Mouse (Mus musculus) T-helper 2 cell (primary cell): ENCODE data around the gene Otulin.

Experiments used
- in situ Hi-C: fragments of 300-600 bp; cut with MboI, MseI; formaldehyde crosslinking; loops from one replicate; pipeline ENCODE4 v1.15.1; 2025; ENCODE audit warnings: high pct_unique_total_duplicates

The Otulin gene

GRCm38 (mm10) chr15:27583042-27583441, 47.5 kb downstream of the Otulin start:
- in situ Hi-C loops, result loop anchor here (5.0 to 10.0 kb wide), 2 partner anchors 118 to 266 kb away; partner anchors contain the start of gene Ank

- in situ Hi-C loops, result loop anchor here (5.0 to 10.0 kb wide), 2 partner anchors 118 to 265 kb away; partner anchors contain the start of gene Ank
These were observed 48.1 kb downstream of the Otulin start for GRCm38 (mm10) chr15:27582428-27582827.

DNA sequence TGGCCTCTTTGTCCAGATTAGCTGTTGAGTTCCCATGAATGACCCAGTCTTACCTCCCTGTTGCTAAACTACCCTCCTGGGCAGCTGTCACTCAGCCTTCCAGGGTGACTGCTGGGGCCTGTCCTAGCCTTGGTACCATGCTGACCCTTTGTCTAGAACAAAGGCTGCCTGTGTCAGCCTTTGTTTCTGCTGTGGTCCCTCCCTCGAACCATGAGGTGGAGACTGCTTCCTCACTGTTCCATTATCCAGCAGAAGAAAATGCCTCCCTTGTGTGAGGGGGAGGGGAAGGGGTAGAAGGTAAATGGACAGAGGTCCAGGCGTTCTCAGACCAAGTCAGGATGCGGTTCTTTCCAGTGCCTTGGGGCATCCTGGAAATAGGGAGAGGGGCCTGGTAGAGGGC, 48.9 kb downstream of the Otulin start:
- in situ Hi-C loops, result loop anchor here (5.0 to 10.0 kb wide), 2 partner anchors 117 to 264 kb away; partner anchors contain the start of gene Ank

GRCm38 (mm10) chr15:27580771-27581170, 49.7 kb downstream of the Otulin start:
- in situ Hi-C loops, result loop anchor here (5.0 to 10.0 kb wide), 2 partner anchors 116 to 263 kb away; partner anchors contain the start of gene Ank

DNA sequence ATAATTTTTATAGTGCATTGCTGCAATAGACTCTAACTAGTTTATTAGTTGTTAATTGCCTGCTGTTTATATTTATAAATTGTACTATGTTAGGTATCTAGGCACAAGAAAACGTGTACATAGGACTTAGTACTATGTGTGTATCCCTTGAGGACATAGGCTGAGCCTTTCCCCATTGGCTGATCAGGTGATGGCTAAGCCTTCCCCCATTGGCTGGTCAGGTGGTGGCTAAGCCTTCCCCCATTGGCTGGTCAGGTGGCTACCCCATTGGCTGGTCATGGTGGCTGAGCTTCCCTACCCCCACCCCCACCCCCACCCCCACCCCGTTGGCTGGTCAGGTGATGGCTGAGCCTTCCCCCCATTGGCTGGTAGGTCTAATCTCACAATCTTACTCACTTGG, 50.6 kb downstream of the Otulin start:
- in situ Hi-C loops, result loop anchor here (5.0 to 10.0 kb wide), 2 partner anchors 115 to 263 kb away; partner anchors contain the start of gene Ank

DNA sequence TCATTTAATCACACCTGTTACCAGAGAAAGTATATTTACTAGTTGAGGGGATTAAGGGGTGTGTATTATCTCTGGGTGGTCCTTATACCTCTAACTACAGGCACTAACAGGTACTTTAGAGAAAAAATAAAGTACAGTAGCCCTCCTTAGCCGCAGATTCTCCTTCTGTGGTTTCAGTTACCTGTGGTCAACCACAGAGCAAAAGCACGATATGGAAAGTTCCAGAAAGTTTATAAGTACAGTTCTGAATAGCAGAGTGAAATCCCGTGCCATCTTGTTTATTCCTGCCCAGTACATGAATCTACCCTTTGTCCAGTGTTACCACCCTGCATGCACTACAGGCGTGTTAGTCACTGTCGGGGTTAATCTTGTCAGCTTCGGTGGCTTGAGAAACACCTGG, 51.6 kb downstream of the Otulin start:
- in situ Hi-C loops, result no loop called here

GRCm38 (mm10) chr15:27577915-27578780, 52.3 kb downstream of the Otulin start:
- in situ Hi-C loops, result no loop called here

- in situ Hi-C loops, result no loop called here
These were observed 53.6 kb downstream of the Otulin start for GRCm38 (mm10) chr15:27576886-27577285.

- in situ Hi-C loops, result no loop called here
These were observed 54.6 kb downstream of the Otulin start for GRCm38 (mm10) chr15:27575932-27576331.

DNA sequence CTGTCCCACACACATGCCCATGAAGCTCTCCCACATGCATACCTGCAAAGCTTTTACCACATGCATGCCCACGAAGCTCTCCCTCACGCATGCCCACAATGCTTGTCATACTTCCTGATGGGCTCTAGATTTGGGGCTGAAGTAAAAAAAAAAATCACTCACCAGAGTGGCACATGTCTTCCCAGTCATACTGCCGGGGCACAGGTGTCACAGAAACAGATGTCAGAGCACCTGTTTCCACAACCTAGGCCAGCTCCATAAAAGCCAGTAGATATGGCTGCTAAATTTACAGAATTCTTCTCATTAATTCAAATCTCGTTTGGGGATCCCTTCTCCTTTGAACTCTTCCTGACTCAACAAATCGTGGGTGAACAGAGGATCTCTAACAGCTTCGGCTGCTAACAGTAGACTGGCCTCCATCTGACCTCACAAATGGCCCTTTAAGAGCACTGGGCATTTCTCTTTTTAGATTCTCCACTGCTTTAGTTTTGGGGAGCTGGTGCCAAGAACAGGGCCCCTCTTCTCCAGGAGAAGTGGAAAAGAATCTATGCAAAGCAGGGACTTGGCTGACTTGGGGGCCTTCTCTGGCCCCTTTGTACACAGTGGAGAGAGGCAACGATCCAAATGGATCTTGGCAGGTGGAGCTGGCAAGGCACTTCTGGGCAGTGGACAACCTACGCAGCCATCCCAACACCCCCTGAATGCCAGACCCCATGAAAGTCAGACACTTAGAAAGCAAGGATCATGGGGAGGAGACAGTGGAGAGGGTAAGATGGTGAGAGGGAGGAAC, 55.3 kb downstream of the Otulin start:
- in situ Hi-C loops, result no loop called here

DNA sequence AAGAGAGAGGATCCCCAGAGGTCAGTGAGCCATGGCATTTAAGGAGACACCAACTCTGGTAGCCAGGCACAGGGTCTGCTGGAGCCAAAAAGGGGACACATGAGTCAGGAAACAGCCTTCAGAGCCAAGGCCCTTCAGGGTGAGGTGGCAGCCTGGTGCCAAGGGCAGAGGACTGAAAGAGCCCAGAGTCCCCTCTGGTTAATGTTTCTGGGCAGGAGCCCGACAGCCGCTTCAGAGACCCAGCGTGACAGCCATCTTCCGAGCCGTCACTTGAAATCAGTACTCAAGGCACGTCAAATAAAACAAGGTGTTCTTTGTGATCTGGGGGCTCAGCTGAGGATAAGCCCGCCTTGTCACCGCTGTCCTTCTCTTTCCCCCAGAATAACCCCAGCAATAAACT, 59.3 kb downstream of the Otulin start:
- in situ Hi-C loops, result no loop called here

DNA sequence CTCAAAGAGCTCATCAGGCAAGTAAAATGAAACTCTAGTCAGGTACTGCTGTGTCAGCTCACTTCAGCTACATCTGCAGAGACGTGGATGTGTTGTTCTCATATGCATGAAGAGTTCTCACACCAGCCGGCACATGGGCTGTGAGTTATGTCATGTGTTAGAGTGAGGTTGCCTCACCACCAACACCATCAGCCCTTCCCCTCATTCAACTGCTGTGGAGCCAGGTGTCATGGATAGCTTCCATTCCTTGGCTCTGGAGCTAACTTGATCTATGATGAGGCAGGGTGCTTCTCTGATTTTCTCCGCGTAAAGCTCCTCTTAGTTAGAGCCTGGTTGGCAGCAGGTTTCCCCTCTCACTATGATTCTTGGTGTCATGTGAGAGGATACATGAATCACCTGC, 60.1 kb downstream of the Otulin start:
- in situ Hi-C loops, result no loop called here

- in situ Hi-C loops, result no loop called here
These were observed 60.6 kb downstream of the Otulin start for GRCm38 (mm10) chr15:27569924-27570323.

- in situ Hi-C loops, result no loop called here
These were observed 62.1 kb downstream of the Otulin start for GRCm38 (mm10) chr15:27568371-27568770.

DNA sequence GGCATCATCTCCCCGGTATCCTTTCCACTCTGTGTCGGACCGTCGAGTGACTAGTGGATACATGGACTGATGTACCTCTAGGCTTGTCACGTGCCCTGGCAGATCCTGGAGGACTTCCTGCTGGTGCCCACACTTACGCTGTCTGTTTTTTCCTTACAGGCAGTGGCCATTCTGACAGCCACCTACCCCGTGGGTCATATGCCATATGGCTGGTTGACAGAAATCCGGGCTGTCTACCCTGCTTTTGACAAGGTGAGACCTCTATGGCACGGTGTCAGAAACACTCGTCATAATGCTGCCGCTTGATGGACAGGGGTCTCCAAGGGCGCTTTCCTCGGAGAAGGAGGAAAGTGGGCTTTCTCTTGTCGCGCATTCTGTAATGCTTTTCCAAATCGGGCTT, 63.1 kb downstream of the Otulin start:
- in situ Hi-C loops, result no loop called here

DNA sequence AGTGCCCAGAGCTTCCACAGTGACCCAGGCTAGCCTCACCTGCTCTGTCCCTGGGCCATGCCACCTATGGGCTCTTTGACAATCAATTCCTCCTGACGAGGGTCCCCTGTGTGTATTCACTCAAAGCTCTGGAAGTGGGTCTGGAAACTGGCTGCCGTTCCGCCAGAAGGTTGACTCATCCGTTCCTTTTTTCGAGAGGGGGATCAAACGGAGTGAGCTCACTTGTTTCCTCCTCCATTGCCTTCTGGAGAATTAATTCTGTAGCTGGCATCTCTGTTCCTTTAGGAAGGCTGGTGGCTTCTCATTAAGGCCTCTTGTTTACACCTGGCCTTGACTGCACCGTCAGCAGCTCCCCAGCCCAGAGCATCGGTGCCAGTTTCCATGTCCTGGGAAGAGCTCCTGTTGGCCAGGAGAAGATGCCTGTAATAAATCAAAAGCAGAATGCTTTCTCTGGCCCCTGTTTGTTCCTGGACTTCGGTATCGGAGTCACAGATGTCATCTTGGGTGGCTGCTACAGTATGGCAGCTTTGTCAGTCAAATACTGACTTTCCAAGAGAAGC, 64.8 kb downstream of the Otulin start:
- in situ Hi-C loops, result no loop called here

- in situ Hi-C loops, result no loop called here
These were observed 66.1 kb downstream of the Otulin start for GRCm38 (mm10) chr15:27564106-27565100.

DNA sequence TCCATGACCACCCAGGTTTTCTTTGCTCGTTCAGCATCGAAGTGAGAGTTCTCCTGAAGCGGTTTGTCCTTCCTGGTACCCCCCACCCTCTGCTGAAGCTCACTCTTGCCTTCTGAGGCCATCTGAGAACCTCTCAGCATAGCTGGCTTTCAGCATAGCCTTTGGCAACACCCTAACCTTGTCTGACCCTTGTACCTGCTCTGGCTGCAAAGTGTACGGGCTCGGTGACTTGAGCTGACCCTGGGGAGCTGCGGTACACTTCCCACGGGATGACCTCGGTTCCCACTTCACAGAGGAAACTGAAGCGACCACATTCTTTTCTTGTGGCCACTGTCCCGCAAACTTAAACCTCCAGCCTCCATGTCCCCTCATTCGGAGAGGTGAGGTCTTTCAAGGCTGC, 70.2 kb downstream of the Otulin start:
- in situ Hi-C loops, result no loop called here

DNA sequence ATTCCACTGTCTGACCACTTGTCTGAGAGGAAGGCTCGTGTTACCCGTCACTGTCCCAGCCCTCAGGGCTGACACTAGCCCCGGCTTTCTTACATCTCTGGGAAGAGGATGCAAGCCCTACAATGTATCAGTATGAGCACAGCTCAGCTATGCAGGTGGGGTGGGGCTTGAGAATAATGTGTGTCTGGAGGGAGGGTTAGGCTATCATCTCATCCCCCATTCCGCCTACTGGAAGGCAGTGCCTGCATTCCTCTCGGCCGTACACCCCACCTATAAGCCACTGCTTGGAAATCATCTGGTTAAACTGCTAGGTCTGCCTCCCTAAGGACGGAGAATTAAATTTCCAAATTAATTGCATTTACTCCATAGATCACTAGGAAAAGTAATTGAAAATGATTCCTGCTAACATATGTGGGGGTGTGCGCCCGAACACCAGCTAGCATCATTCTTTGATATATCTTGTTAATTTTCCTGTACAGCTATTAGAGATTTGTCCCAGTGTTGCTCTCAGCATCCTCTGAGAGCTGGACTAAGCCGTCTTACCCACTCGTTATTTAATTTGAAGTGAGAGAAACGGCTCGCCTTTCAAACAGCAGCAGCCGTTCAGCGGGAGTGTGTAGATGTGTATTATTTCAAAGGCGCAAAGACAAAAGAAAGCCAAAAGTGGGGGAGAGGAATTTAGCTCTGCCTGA, 71.9 kb downstream of the Otulin start:
- in situ Hi-C loops, result loop anchor here (10.0 kb wide), 1 partner anchor 1214 kb away; no protein-coding TSS in a partner anchor

- in situ Hi-C loops, result loop anchor here (10.0 kb wide), 1 partner anchor 1209 kb away; no protein-coding TSS in a partner anchor
These were observed 76.9 kb downstream of the Otulin start for GRCm38 (mm10) chr15:27553554-27553953.
